Mouse (Mus musculus) heart, embryonic 16.5 days (tissue): ENCODE measurements at regions not wholly inside any gene's neighbourhood (a gene's known extent, or its start where the extent isn't known, plus 50 kb on each side); places are given as distances from the start of the nearest gene placed in this dataset.
"Not testable (repeated sequence)": the region's sequence is repeated elsewhere in the genome, so short reads cannot be mapped to it uniquely, and the experiment has no call there.

Experiments
- ATAC-seq: fragments of 200-750 bp; cut with Nextera tagmentation; replicated peaks from 2 replicates; pipeline ENCODE4 v1.8.0; 2017; ENCODE audit warnings: moderate number of reproducible peaks; ENCODE audit not compliant: insufficient read depth, low FRiP score; ENCODE audit errors: extremely low read depth
- H3K27ac ChIP-seq: fragments of 300-500 bp; sonication (generic); 2 replicates; pipeline ENCODE4 v1.5.1; 2014; ENCODE audit warnings: mild to moderate bottlenecking, low read length, control low read depth, moderate library complexity
- H3K27me3 ChIP-seq: fragments of 300-500 bp; sonication (generic); 2 replicates; pipeline ENCODE4 v1.6.1; 2014; ENCODE audit warnings: low read length, mixed read lengths; ENCODE audit not compliant: control insufficient read depth, insufficient read depth
- H3K36me3 ChIP-seq: fragments of 300-500 bp; sonication (generic); 2 replicates; pipeline ENCODE4 v1.6.1; 2014; ENCODE audit not compliant: control insufficient read depth, insufficient read depth
- H3K4me1 ChIP-seq: fragments of 300-500 bp; sonication (generic); 2 replicates; pipeline ENCODE4 v1.6.1; 2014; ENCODE audit warnings: low read length, mixed read lengths; ENCODE audit not compliant: control insufficient read depth, insufficient read depth
- H3K4me2 ChIP-seq: fragments of 300-500 bp; sonication (generic); 2 replicates; pipeline ENCODE4 v1.6.1; 2014; ENCODE audit warnings: low read depth, mild to moderate bottlenecking, control low read depth, low read length
- H3K4me3 ChIP-seq: fragments of 300-500 bp; sonication (generic); 2 replicates; pipeline ENCODE4 v1.5.1; 2014; ENCODE audit warnings: mild to moderate bottlenecking, control low read depth, low read length
- H3K9ac ChIP-seq: fragments of 300-500 bp; sonication (generic); 2 replicates; pipeline ENCODE4 v1.6.1; 2014; ENCODE audit warnings: low read length, control low read depth
- H3K9me3 ChIP-seq: fragments of 300-500 bp; sonication (generic); replicated peaks from 2 replicates; pipeline ENCODE4 v1.6.1; 2016; ENCODE audit warnings: low read length; ENCODE audit not compliant: control insufficient read depth
- WGBS: fragments of 180-500 bp; shearing (Covaris S2); extraction: QIAGEN DNeasy Blood & Tissue Kit; methylation state at CpG from one replicate; pipeline ENCODE4 v1.1.7; 2014; 5-methylcytosine and 5-hydroxymethylcytosine counted together

GRCm38 (mm10) chr13:58663316-58663715, 52.6 kb upstream of the Slc28a3 start:
- no peaks in the 10 kb centered on the region for H3K4me1 ChIP-seq
- no peak overlapping the region for H3K4me3 ChIP-seq
- no peaks in the 10 kb centered on the region for H3K9me3 ChIP-seq
- H3K27ac ChIP-seq: no peak overlapping the region
- H3K36me3 ChIP-seq: no peaks in the 10 kb centered on the region
- no peaks in the 10 kb centered on the region for H3K27me3 ChIP-seq
- H3K4me2 ChIP-seq: no peak overlapping the region
- no peak for ATAC-seq
- 58% methylated on average over 4 of the region's 4 CpGs for WGBS
- no peak overlapping the region for H3K9ac ChIP-seq

GRCm38 (mm10) chr13:58668664-58669063, 58.0 kb upstream of the Slc28a3 start:
- no peak overlapping the region for H3K4me3 ChIP-seq
- no peaks in the 10 kb centered on the region for H3K36me3 ChIP-seq
- no peak for ATAC-seq

GRCm38 (mm10) chr13:58670206-58670605, 59.5 kb upstream of the Slc28a3 start:
- H3K27ac ChIP-seq: no peak overlapping the region
- no peak overlapping the region for H3K4me2 ChIP-seq
- H3K36me3 ChIP-seq: no peaks in the 10 kb centered on the region
- H3K27me3 ChIP-seq: no peaks in the 10 kb centered on the region
- no peak overlapping the region for H3K9ac ChIP-seq
- no peaks in the 10 kb centered on the region for H3K4me1 ChIP-seq
- no peak overlapping the region for H3K4me3 ChIP-seq
- 73% methylated on average over 9 of the region's 9 CpGs for WGBS
- no peak for ATAC-seq
- H3K9me3 ChIP-seq: no peaks in the 10 kb centered on the region

More at GRCm38 (mm10) chr13:58668664-58669063, 58.0 kb upstream of the Slc28a3 start:
- WGBS: 46% methylated on average over 21 of the region's 21 CpGs
- Histone ChIP-seq H3K27me3 (no peaks in the 10 kb centered on the region), H3K4me1 (no peaks in the 10 kb centered on the region), H3K4me2 (peak overlapping the region; percentile 26; the same call in 1 of the 2 replicates), H3K27ac (no peak overlapping the region), H3K9ac (no peak overlapping the region), H3K9me3 (no peaks in the 10 kb centered on the region)

GRCm38 (mm10) chr13:58675611-58676010, 64.9 kb upstream of the Slc28a3 start:
- 67% methylated on average over 1 of the region's 1 CpGs for WGBS
- H3K9ac ChIP-seq, H3K4me3 ChIP-seq, H3K4me2 ChIP-seq, H3K27ac ChIP-seq, H3K36me3 ChIP-seq, H3K4me1 ChIP-seq, ATAC-seq, H3K9me3 ChIP-seq, H3K27me3 ChIP-seq: not testable (repeated sequence)

- H3K27ac ChIP-seq: no peak overlapping the region
- no peaks in the 10 kb centered on the region for H3K9me3 ChIP-seq
- no peaks in the 10 kb centered on the region for H3K36me3 ChIP-seq
- H3K4me1 ChIP-seq: no peaks in the 10 kb centered on the region
- H3K27me3 ChIP-seq: no peaks in the 10 kb centered on the region
- 80% methylated on average over 7 of the region's 7 CpGs for WGBS
- H3K9ac ChIP-seq: no peak overlapping the region
- ATAC-seq: no peak
- no peak overlapping the region for H3K4me3 ChIP-seq
- H3K4me2 ChIP-seq: no peak overlapping the region
These were observed 66.8 kb upstream of the Slc28a3 start for GRCm38 (mm10) chr13:58677521-58677920.

- Histone ChIP-seq H3K27ac (no peak overlapping the region), H3K4me3 (no peak overlapping the region), H3K9me3 (no peaks in the 10 kb centered on the region), H3K9ac (no peak overlapping the region), H3K36me3 (no peaks in the 10 kb centered on the region), H3K4me2 (no peak overlapping the region), H3K4me1 (no peaks in the 10 kb centered on the region), H3K27me3 (no peaks in the 10 kb centered on the region)
- 80% methylated on average over 6 of the region's 6 CpGs for WGBS
- no peak for ATAC-seq
These were observed 69.0 kb upstream of the Slc28a3 start for GRCm38 (mm10) chr13:58679663-58680062.

GRCm38 (mm10) chr13:58686822-58687221, 76.1 kb upstream of the Slc28a3 start:
- no peak overlapping the region for H3K4me2 ChIP-seq
- ATAC-seq: no peak
- H3K4me1 ChIP-seq: no peaks in the 10 kb centered on the region
- no peak overlapping the region for H3K27ac ChIP-seq
- no peaks in the 10 kb centered on the region for H3K27me3 ChIP-seq
- WGBS: 46% methylated on average over 5 of the region's 5 CpGs
- no peak overlapping the region for H3K4me3 ChIP-seq
- H3K36me3 ChIP-seq: no peaks in the 10 kb centered on the region
- H3K9ac ChIP-seq: no peak overlapping the region
- no peaks in the 10 kb centered on the region for H3K9me3 ChIP-seq

- Histone ChIP-seq H3K4me3 (no peak overlapping the region), H3K27ac (no peak overlapping the region), H3K27me3 (no peaks in the 10 kb centered on the region), H3K4me2 (no peak overlapping the region), H3K9ac (no peak overlapping the region), H3K4me1 (no peaks in the 10 kb centered on the region), H3K9me3 (no peaks in the 10 kb centered on the region), H3K36me3 (no peaks in the 10 kb centered on the region)
- ATAC-seq: no peak
- WGBS: 61% methylated on average over 2 of the region's 2 CpGs
These were observed 76.9 kb upstream of the Slc28a3 start for GRCm38 (mm10) chr13:58687609-58688008.

- no peaks in the 10 kb centered on the region for H3K4me1 ChIP-seq
- no peaks in the 10 kb centered on the region for H3K36me3 ChIP-seq
- no peaks in the 10 kb centered on the region for H3K27me3 ChIP-seq
- no peak overlapping the region for H3K4me3 ChIP-seq
- 41% methylated on average over 2 of the region's 2 CpGs for WGBS
- no peak for ATAC-seq
- no peaks in the 10 kb centered on the region for H3K9me3 ChIP-seq
- H3K27ac ChIP-seq: no peak overlapping the region
- no peak overlapping the region for H3K9ac ChIP-seq
- no peak overlapping the region for H3K4me2 ChIP-seq
These were observed 77.6 kb upstream of the Slc28a3 start for GRCm38 (mm10) chr13:58688249-58688648.

GRCm38 (mm10) chr13:58694703-58695102, 84.0 kb upstream of the Slc28a3 start:
- 40% methylated on average over 6 of the region's 6 CpGs for WGBS
- Histone ChIP-seq H3K4me2 (no peak overlapping the region), H3K4me1 (no peaks in the 10 kb centered on the region), H3K9me3 (no peaks in the 10 kb centered on the region), H3K27me3 (no peaks in the 10 kb centered on the region), H3K9ac (no peak overlapping the region), H3K36me3 (no peaks in the 10 kb centered on the region), H3K4me3 (no peak overlapping the region), H3K27ac (no peak overlapping the region)
- ATAC-seq: no peak
